Mouse (Mus musculus): ENCODE data around the gene Furin. TPM values are rescaled to one million over a fixed set of nuclear protein-coding genes. Genes with fewer than 3 reads are reported as not detected.

Furin gene
- polyA plus RNA-seq, 1 experiment from 2014 or later = 6.3 TPM

DNA sequence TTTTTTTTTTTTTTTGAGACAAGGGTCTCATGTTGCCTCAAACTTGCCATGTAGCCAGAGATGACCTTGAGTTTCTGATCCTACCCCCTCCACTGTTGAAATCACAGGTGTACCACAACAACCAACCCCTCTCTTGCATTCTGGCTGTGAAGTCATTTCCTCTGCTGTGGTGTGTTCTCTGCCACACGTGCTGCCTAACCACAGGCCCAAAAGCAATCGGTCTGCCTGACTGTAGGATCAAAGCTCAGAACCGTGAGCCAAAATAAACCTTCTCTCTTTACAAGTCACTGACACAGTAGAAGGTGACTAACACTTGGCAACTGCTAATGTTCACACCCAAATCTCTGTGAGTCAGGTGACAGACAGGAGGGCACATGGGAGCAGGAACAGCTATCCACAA lies 44.8 kb downstream of the Furin start:
- H3K4me3 ChIP-seq = no peak overlapping the region
- H3K4me1 ChIP-seq = peaks cover 18% of the 10 kb centered on the region
- WGBS = 84% methylated on average over 3 of the region's 3 CpGs
- H3K27me3 ChIP-seq (replicated peaks; ENCODE audit: low read depth, poor library complexity, severe bottlenecking) = no peaks in the 10 kb centered on the region
- no peak overlapping the region for H3K27ac ChIP-seq (replicated peaks)
- no peaks in the 10 kb centered on the region for H3K9me3 ChIP-seq
- DNase-seq (ENCODE audit: low spot score) = no peak
- H3K36me3 ChIP-seq (replicated peaks) = peaks cover 99% of the 10 kb centered on the region

- Histone ChIP-seq H3K4me1 (peaks cover 18% of the 10 kb centered on the region), H3K36me3 (replicated peaks) (peaks cover 95% of the 10 kb centered on the region), H3K9me3 (no peaks in the 10 kb centered on the region), H3K4me3 (no peak overlapping the region), H3K27me3 (replicated peaks; ENCODE audit: low read depth, poor library complexity, severe bottlenecking) (no peaks in the 10 kb centered on the region), H3K27ac (replicated peaks) (0 out of 2 replicates have a peak overlapping the region, but pooled peaks have one; percentile 24)
- no peak for DNase-seq (ENCODE audit: low spot score)
- 64% methylated on average over 4 of the region's 4 CpGs for WGBS
Measured at GRCm38 (mm10) chr7:80358039-80358438, 47.2 kb downstream of the Furin start.

- Histone ChIP-seq H3K9me3 (no peaks in the 10 kb centered on the region), H3K4me3 (no peak overlapping the region), H3K36me3 (replicated peaks) (peaks cover 95% of the 10 kb centered on the region), H3K27ac (replicated peaks) (peak overlapping the region; percentile 72), H3K4me1 (peaks cover 18% of the 10 kb centered on the region), H3K27me3 (replicated peaks; ENCODE audit: low read depth, poor library complexity, severe bottlenecking) (no peaks in the 10 kb centered on the region)
- DNase-seq (ENCODE audit: low spot score) = peak; percentile 42
- 26% methylated on average over 8 of the region's 8 CpGs for WGBS
Measured at GRCm38 (mm10) chr7:80357156-80357555, 48.1 kb downstream of the Furin start.

GRCm38 (mm10) chr7:80356351-80356750 lies 48.9 kb downstream of the Furin start:
- 80% methylated on average over 13 of the region's 13 CpGs for WGBS
- H3K36me3 ChIP-seq (replicated peaks) = peaks cover 93% of the 10 kb centered on the region
- no peaks in the 10 kb centered on the region for H3K27me3 ChIP-seq (replicated peaks; ENCODE audit: low read depth, poor library complexity, severe bottlenecking)
- no peak for DNase-seq (ENCODE audit: low spot score)
- H3K27ac ChIP-seq (replicated peaks) = peak overlapping the region; percentile 72; the same call in 1 of the 2 replicates
- H3K4me1 ChIP-seq = peaks cover 18% of the 10 kb centered on the region
- no peaks in the 10 kb centered on the region for H3K9me3 ChIP-seq
- H3K4me3 ChIP-seq = no peak overlapping the region

GRCm38 (mm10) chr7:80352920-80353319 lies 52.3 kb downstream of the Furin start:
- no peak overlapping the region for H3K4me3 ChIP-seq
- H3K36me3 ChIP-seq (replicated peaks) = peaks cover 79% of the 10 kb centered on the region
- no peaks in the 10 kb centered on the region for H3K9me3 ChIP-seq
- DNase-seq (ENCODE audit: low spot score) = no peak
- H3K27ac ChIP-seq (replicated peaks) = no peak overlapping the region
- WGBS = 93% methylated on average over 8 of the region's 8 CpGs
- peaks cover 25% of the 10 kb centered on the region for H3K4me1 ChIP-seq
- H3K27me3 ChIP-seq (replicated peaks; ENCODE audit: low read depth, poor library complexity, severe bottlenecking) = no peaks in the 10 kb centered on the region

GRCm38 (mm10) chr7:80350808-80351207 lies 54.4 kb downstream of the Furin start:
- Histone ChIP-seq H3K9me3 (no peaks in the 10 kb centered on the region), H3K36me3 (replicated peaks) (peaks cover 58% of the 10 kb centered on the region), H3K4me3 (no peak overlapping the region), H3K27ac (replicated peaks) (no peak overlapping the region), H3K27me3 (replicated peaks; ENCODE audit: low read depth, poor library complexity, severe bottlenecking) (no peaks in the 10 kb centered on the region), H3K4me1 (peaks cover 17% of the 10 kb centered on the region)
- no peak for DNase-seq (ENCODE audit: low spot score)
- WGBS = 81% methylated on average over 2 of the region's 2 CpGs

DNA sequence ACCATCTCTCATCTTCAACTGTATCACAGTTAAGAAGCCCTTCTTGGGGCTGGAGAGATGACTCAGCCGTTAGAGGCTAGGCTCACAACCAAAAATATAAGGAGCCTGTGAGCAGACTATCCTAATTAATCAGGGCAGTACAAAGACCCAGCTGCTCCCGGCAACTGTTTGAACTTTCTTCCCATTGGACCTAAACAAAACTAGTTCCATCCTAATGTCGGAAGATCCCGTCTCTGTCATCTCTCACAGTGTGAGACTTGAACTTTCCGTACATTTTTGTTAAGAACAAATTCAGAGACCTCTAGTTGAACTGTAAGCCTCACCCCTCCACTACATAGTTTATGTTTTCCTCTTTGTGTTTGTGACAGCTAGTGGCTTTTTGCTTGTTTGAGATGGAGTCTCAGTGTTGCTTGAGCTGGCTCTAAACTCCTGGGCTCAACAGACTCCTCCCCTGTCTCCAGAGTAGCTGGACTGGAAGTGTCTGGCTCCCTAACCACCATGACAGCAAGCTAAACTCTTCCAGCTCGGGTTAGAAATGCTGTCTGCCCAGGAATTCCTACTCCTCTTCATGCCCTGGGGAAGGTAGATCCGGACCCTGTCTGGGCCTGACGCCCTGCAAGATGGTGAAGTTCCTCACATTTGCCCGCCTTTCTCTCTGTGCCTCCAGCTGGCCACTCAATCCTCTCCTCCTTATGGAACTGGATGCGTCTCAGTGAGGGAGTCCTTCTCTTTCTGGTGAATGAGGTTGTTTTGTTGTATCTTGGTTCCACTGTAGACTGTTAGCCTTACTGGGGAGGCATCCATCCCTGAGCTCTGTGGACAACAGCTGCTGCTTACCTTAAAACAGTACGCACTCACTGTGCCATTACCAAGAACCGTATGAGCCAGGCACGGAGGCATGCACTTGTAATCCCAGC lies 57.3 kb downstream of the Furin start:
- no peaks in the 10 kb centered on the region for H3K9me3 ChIP-seq
- no peak overlapping the region for H3K4me3 ChIP-seq
- no peak for DNase-seq (ENCODE audit: low spot score)
- H3K36me3 ChIP-seq (replicated peaks) = peaks cover 40% of the 10 kb centered on the region
- 70% methylated on average over 13 of the region's 13 CpGs for WGBS
- no peaks in the 10 kb centered on the region for H3K27me3 ChIP-seq (replicated peaks; ENCODE audit: low read depth, poor library complexity, severe bottlenecking)
- H3K4me1 ChIP-seq = peaks cover 25% of the 10 kb centered on the region
- H3K27ac ChIP-seq (replicated peaks) = no peak overlapping the region

GRCm38 (mm10) chr7:80346830-80347229 lies 58.4 kb downstream of the Furin start:
- Histone ChIP-seq H3K27me3 (replicated peaks; ENCODE audit: low read depth, poor library complexity, severe bottlenecking) (peaks cover 5% of the 10 kb centered on the region), H3K4me1 (peaks cover 30% of the 10 kb centered on the region), H3K27ac (replicated peaks) (no peak overlapping the region), H3K36me3 (replicated peaks) (peaks cover 30% of the 10 kb centered on the region), H3K4me3 (no peak overlapping the region), H3K9me3 (no peaks in the 10 kb centered on the region)
- 93% methylated on average over 5 of the region's 5 CpGs for WGBS
- DNase-seq (ENCODE audit: low spot score) = no peak

DNA sequence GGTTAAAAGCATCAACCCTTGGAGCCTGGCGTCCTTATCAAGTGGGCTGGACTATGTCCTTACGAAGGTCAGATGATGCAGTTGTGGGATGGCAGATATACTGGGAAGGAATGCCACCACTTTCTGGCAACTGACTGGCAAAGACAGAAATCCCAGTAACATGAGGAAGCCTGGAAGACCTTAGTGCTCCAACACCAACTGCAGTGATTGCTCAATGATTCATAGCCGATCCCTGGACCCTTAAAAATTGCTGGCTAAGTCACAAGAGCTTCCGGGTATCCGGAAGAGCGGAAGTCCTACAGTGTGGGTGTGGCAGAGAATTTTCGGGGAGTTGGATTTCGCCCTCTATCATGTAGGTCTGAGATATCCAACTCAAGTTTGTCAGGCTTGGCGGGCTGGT lies 59.1 kb downstream of the Furin start:
- DNase-seq (ENCODE audit: low spot score) = no peak
- 92% methylated on average over 9 of the region's 9 CpGs for WGBS
- Histone ChIP-seq H3K36me3 (replicated peaks) (peaks cover 24% of the 10 kb centered on the region), H3K27me3 (replicated peaks; ENCODE audit: low read depth, poor library complexity, severe bottlenecking) (peaks cover 12% of the 10 kb centered on the region), H3K4me1 (peaks cover 34% of the 10 kb centered on the region), H3K27ac (replicated peaks) (no peak overlapping the region), H3K4me3 (no peak overlapping the region), H3K9me3 (no peaks in the 10 kb centered on the region)

DNA sequence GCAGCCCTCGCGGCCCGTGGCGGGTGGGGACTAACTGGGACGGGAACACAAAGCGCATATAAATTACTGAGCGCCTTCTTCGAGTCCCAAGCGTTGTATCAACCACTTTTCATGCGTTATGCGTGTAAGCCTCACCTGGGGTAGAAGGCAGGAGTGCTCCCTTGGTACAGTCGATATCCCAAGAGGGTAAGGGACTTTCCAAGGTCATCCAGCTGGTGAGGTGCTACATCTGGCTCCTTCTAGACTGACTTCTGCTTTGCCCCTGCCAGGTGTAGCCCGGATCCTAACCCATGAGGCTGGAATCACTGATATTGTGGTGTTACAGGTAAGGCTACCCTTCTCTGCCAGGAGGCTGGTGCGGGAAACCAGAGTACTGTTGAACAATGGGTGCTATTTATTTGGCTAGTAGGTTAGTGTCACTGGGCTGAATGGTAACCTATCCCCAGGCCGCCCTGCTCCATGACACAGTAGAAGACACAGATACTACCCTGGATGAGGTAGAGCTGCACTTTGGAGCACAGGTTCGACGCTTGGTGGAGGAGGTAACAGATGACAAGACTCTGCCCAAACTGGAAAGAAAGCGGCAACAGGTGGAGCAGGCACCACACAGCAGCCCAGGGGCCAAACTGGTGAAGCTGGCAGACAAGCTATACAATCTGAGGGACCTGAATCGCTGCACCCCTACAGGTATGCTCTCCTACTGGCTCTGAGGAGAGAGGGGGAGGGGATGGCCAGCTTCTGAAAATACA lies 61.8 kb downstream of the Furin start:
- Histone ChIP-seq H3K36me3 (replicated peaks) (peaks cover 6% of the 10 kb centered on the region), H3K4me1 (peaks cover 49% of the 10 kb centered on the region), H3K27ac (replicated peaks) (peak overlapping the region; percentile 91), H3K4me3 (peak overlapping the region; percentile 73), H3K27me3 (replicated peaks; ENCODE audit: low read depth, poor library complexity, severe bottlenecking) (peaks cover 12% of the 10 kb centered on the region), H3K9me3 (no peaks in the 10 kb centered on the region)
- DNase-seq (ENCODE audit: low spot score) = no peak
- 26% methylated on average over 19 of the region's 19 CpGs for WGBS

DNA sequence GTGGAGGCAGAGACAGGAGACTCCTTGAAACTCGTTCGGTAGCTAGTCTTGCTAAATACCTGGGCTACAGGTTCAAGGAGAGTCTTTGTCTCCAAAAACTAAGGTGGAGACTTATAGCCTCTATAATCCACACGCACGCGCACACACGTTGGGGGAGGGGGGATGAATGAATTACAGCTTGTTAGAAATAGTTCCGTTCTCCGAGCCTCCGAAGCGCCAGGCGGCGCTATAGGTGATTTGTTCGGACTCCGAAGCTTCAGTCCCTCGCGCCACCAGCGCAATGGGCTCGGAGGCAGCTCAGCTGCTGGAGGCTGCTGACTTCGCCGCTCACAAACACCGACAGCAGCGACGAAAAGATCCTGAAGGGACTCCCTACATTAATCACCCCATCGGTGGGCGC lies 62.4 kb downstream of the Furin start, which contains the start of gene Hddc3:
Gene Hddc3, plus strand, starts transcription at position 247 of the 400 bp plus-strand sequence.
- Histone ChIP-seq H3K27ac (replicated peaks) (peak within 1 kb of the TSS; percentile 91), H3K27me3 (replicated peaks; ENCODE audit: low read depth, poor library complexity, severe bottlenecking) (peaks cover 12% of the 10 kb centered on the region), H3K4me1 (peaks cover 47% of the 10 kb centered on the region)

GRCm38 (mm10) chr7:80341793-80342192 lies 63.4 kb downstream of the Furin start:
- peaks cover 41% of the 10 kb centered on the region for H3K4me1 ChIP-seq
- peaks cover 12% of the 10 kb centered on the region for H3K27me3 ChIP-seq (replicated peaks; ENCODE audit: low read depth, poor library complexity, severe bottlenecking)
- H3K4me3 ChIP-seq = no peak overlapping the region
- no peaks in the 10 kb centered on the region for H3K9me3 ChIP-seq
- H3K36me3 ChIP-seq (replicated peaks) = peaks cover 21% of the 10 kb centered on the region
- H3K27ac ChIP-seq (replicated peaks) = no peak overlapping the region
- no peak for DNase-seq (ENCODE audit: low spot score)
- 79% methylated on average over 7 of the region's 7 CpGs for WGBS

More for the DNA sequence above, 62.4 kb downstream of the Furin start, which contains the start of gene Hddc3:
- Histone ChIP-seq H3K36me3 (replicated peaks) (peaks cover 11% of the 10 kb centered on the region), H3K4me3 (peak within 1 kb of the TSS; percentile 73), H3K9me3 (no peaks in the 10 kb centered on the region)
- 1% methylated on average over 25 of the region's 25 CpGs for WGBS
- peak; percentile 94 for DNase-seq (ENCODE audit: low spot score)
